Mouse (Mus musculus): ENCODE measurements around the gene Drg2. TPM values are rescaled to one million over a fixed set of nuclear protein-coding genes. Genes with fewer than 3 reads are reported as not detected.

The Drg2 gene
- 36.7 and 36.8 TPM in 2 replicates for polyA plus RNA-seq (2015; fragmentation: Nextera tagmentation; extraction: Ambion mirVana)

GRCm38 (mm10) chr11:60454080-60454744 is at the start of gene Drg2:
Gene Drg2, plus strand, starts transcription at chr11:60454591.
- Histone ChIP-seq H3K36me3 (ENCODE audit: control insufficient read depth, insufficient read depth) (no peaks in the 10 kb centered on the region; the same call in 1 of the 2 replicates), H3K4me1 (ENCODE audit: control insufficient read depth, low read depth, low read length) (peaks cover 9% of the 10 kb centered on the region), H3K4me2 (ENCODE audit: low read depth, low read length) (peak within 1 kb of the TSS; percentile 75), H3K9ac (ENCODE audit: low read depth, low read length) (peak within 1 kb of the TSS; percentile 69), H3K27ac (ENCODE audit: low read length) (no peak within 1 kb of the TSS), H3K4me3 (ENCODE audit: low read depth, low read length) (peak within 1 kb of the TSS; percentile 74), H3K9me3 (replicated peaks; ENCODE audit: control insufficient read depth, low read length) (no peaks in the 10 kb centered on the region), H3K27me3 (ENCODE audit: control insufficient read depth, insufficient read depth, low read depth, low read length) (no peaks in the 10 kb centered on the region)
- ATAC-seq (ENCODE audit: low read depth), result peak; percentile 89
- WGBS (ENCODE audit: insufficient replicate concordance), result 5% methylated on average over 27 of the region's 27 CpGs

- H3K9me3 ChIP-seq (replicated peaks; ENCODE audit: control insufficient read depth, low read length), result no peaks in the 10 kb centered on the region
- H3K4me2 ChIP-seq (ENCODE audit: low read depth, low read length), result no peak overlapping the region
- 82% methylated on average over 1 of the region's 1 CpGs for WGBS (ENCODE audit: insufficient replicate concordance)
- no peak for ATAC-seq (ENCODE audit: low read depth)
- no peaks in the 10 kb centered on the region for H3K27me3 ChIP-seq (ENCODE audit: control insufficient read depth, insufficient read depth, low read depth, low read length)
- no peak overlapping the region for H3K27ac ChIP-seq (ENCODE audit: low read length)
- H3K4me1 ChIP-seq (ENCODE audit: control insufficient read depth, low read depth, low read length), result no peaks in the 10 kb centered on the region
- peaks cover 39% of the 10 kb centered on the region for H3K36me3 ChIP-seq (ENCODE audit: control insufficient read depth, insufficient read depth)
- no peak overlapping the region for H3K4me3 ChIP-seq (ENCODE audit: low read depth, low read length)
- no peak overlapping the region for H3K9ac ChIP-seq (ENCODE audit: low read depth, low read length)
These were observed 47.8 kb upstream of the Drg2 start for GRCm38 (mm10) chr11:60406606-60407005.

- WGBS (ENCODE audit: insufficient replicate concordance), result 6% methylated on average over 3 of the region's 3 CpGs
- Histone ChIP-seq H3K36me3 (ENCODE audit: control insufficient read depth, insufficient read depth) (peaks cover 7% of the 10 kb centered on the region), H3K9ac (ENCODE audit: low read depth, low read length) (no peak overlapping the region), H3K4me2 (ENCODE audit: low read depth, low read length) (no peak overlapping the region), H3K4me3 (ENCODE audit: low read depth, low read length) (no peak overlapping the region), H3K9me3 (replicated peaks; ENCODE audit: control insufficient read depth, low read length) (no peaks in the 10 kb centered on the region), H3K4me1 (ENCODE audit: control insufficient read depth, low read depth, low read length) (peaks cover 9% of the 10 kb centered on the region), H3K27ac (ENCODE audit: low read length) (no peak overlapping the region), H3K27me3 (ENCODE audit: control insufficient read depth, insufficient read depth, low read depth, low read length) (no peaks in the 10 kb centered on the region)
- ATAC-seq (ENCODE audit: low read depth), result no peak
These were observed 42.2 kb upstream of the Drg2 start for GRCm38 (mm10) chr11:60412173-60412572.

- Histone ChIP-seq H3K9me3 (replicated peaks; ENCODE audit: control insufficient read depth, low read length) (no peaks in the 10 kb centered on the region), H3K4me1 (ENCODE audit: control insufficient read depth, low read depth, low read length) (peaks cover 10% of the 10 kb centered on the region), H3K27me3 (ENCODE audit: control insufficient read depth, insufficient read depth, low read depth, low read length) (no peaks in the 10 kb centered on the region), H3K4me2 (ENCODE audit: low read depth, low read length) (no peak overlapping the region), H3K36me3 (ENCODE audit: control insufficient read depth, insufficient read depth) (peaks cover 4% of the 10 kb centered on the region), H3K27ac (ENCODE audit: low read length) (no peak overlapping the region), H3K9ac (ENCODE audit: low read depth, low read length) (no peak overlapping the region), H3K4me3 (ENCODE audit: low read depth, low read length) (no peak overlapping the region)
- ATAC-seq (ENCODE audit: low read depth), result no peak
- WGBS (ENCODE audit: insufficient replicate concordance), result 82% methylated on average over 2 of the region's 2 CpGs
These were observed 41.5 kb upstream of the Drg2 start for GRCm38 (mm10) chr11:60412921-60413320.

- peak overlapping the region; percentile 79 for H3K9ac ChIP-seq (ENCODE audit: low read depth, low read length)
- H3K4me3 ChIP-seq (ENCODE audit: low read depth, low read length), result peak overlapping the region; percentile 92
- no peaks in the 10 kb centered on the region for H3K27me3 ChIP-seq (ENCODE audit: control insufficient read depth, insufficient read depth, low read depth, low read length)
- H3K4me2 ChIP-seq (ENCODE audit: low read depth, low read length), result peak overlapping the region; percentile 86
- no peaks in the 10 kb centered on the region for H3K9me3 ChIP-seq (replicated peaks; ENCODE audit: control insufficient read depth, low read length)
- peak; percentile 23 for ATAC-seq (ENCODE audit: low read depth)
- H3K27ac ChIP-seq (ENCODE audit: low read length), result peak overlapping the region; percentile 68
- WGBS (ENCODE audit: insufficient replicate concordance), result under 1% methylated on average over 21 of the region's 21 CpGs
- no peaks in the 10 kb centered on the region for H3K36me3 ChIP-seq (ENCODE audit: control insufficient read depth, insufficient read depth)
- peaks cover 21% of the 10 kb centered on the region for H3K4me1 ChIP-seq (ENCODE audit: control insufficient read depth, low read depth, low read length)
These were observed 37.8 kb upstream of the Drg2 start for GRCm38 (mm10) chr11:60416590-60416962.

GRCm38 (mm10) chr11:60416963-60417716 is 37.3 kb upstream of the Drg2 start, which contains the start of gene Gid4:
Gene Gid4, plus strand, starts transcription at chr11:60417145.
- Histone ChIP-seq H3K27me3 (ENCODE audit: control insufficient read depth, insufficient read depth, low read depth, low read length) (no peaks in the 10 kb centered on the region), H3K4me1 (ENCODE audit: control insufficient read depth, low read depth, low read length) (peaks cover 21% of the 10 kb centered on the region), H3K4me2 (ENCODE audit: low read depth, low read length) (peak within 1 kb of the TSS; percentile 94), H3K9ac (ENCODE audit: low read depth, low read length) (peak within 1 kb of the TSS; percentile 95), H3K9me3 (replicated peaks; ENCODE audit: control insufficient read depth, low read length) (no peaks in the 10 kb centered on the region), H3K27ac (ENCODE audit: low read length) (peak within 1 kb of the TSS; percentile 85), H3K36me3 (ENCODE audit: control insufficient read depth, insufficient read depth) (no peaks in the 10 kb centered on the region), H3K4me3 (ENCODE audit: low read depth, low read length) (peak within 1 kb of the TSS; percentile 92)
- peak; percentile 94 for ATAC-seq (ENCODE audit: low read depth)
- under 1% methylated on average over 61 of the region's 81 CpGs for WGBS (ENCODE audit: insufficient replicate concordance)

GRCm38 (mm10) chr11:60417717-60418472 is 36.5 kb upstream of the Drg2 start, which contains the start of gene Atpaf2:
Gene Atpaf2, minus strand, starts transcription at chr11:60418457.
- peaks cover 21% of the 10 kb centered on the region for H3K4me1 ChIP-seq (ENCODE audit: control insufficient read depth, low read depth, low read length)
- peak within 1 kb of the TSS; percentile 92 for H3K4me3 ChIP-seq (ENCODE audit: low read depth, low read length)
- no peaks in the 10 kb centered on the region for H3K36me3 ChIP-seq (ENCODE audit: control insufficient read depth, insufficient read depth)
- H3K27me3 ChIP-seq (ENCODE audit: control insufficient read depth, insufficient read depth, low read depth, low read length), result no peaks in the 10 kb centered on the region
- H3K27ac ChIP-seq (ENCODE audit: low read length), result peak within 1 kb of the TSS; percentile 85
- under 1% methylated on average over 39 of the region's 39 CpGs for WGBS (ENCODE audit: insufficient replicate concordance)
- no peaks in the 10 kb centered on the region for H3K9me3 ChIP-seq (replicated peaks; ENCODE audit: control insufficient read depth, low read length)
- peak within 1 kb of the TSS; percentile 94 for H3K4me2 ChIP-seq (ENCODE audit: low read depth, low read length)
- peak; percentile 11 for ATAC-seq (ENCODE audit: low read depth)
- peak within 1 kb of the TSS; percentile 95 for H3K9ac ChIP-seq (ENCODE audit: low read depth, low read length)

GRCm38 (mm10) chr11:60418473-60418803 is 36.0 kb upstream of the Drg2 start:
- H3K36me3 ChIP-seq (ENCODE audit: control insufficient read depth, insufficient read depth), result no peaks in the 10 kb centered on the region
- no peaks in the 10 kb centered on the region for H3K27me3 ChIP-seq (ENCODE audit: control insufficient read depth, insufficient read depth, low read depth, low read length)
- H3K4me2 ChIP-seq (ENCODE audit: low read depth, low read length), result peak overlapping the region; percentile 94
- peak overlapping the region; percentile 92 for H3K4me3 ChIP-seq (ENCODE audit: low read depth, low read length)
- H3K4me1 ChIP-seq (ENCODE audit: control insufficient read depth, low read depth, low read length), result peaks cover 21% of the 10 kb centered on the region
- WGBS (ENCODE audit: insufficient replicate concordance), result 4% methylated on average over 6 of the region's 6 CpGs
- ATAC-seq (ENCODE audit: low read depth), result no peak
- H3K9ac ChIP-seq (ENCODE audit: low read depth, low read length), result peak overlapping the region; percentile 95
- H3K9me3 ChIP-seq (replicated peaks; ENCODE audit: control insufficient read depth, low read length), result no peaks in the 10 kb centered on the region
- H3K27ac ChIP-seq (ENCODE audit: low read length), result peak overlapping the region; percentile 1; the same call in 1 of the 2 replicates
